Mouse (Mus musculus) ES-E14 (cell line): ENCODE data around the gene Abcc5.

Experiments
- CHD2 ChIP-seq: IDR thresholded peaks from 2 replicates; pipeline ENCODE4 v1.6.1; 2014; ENCODE audit warnings: mild to moderate bottlenecking, low read depth, low read length, inconsistent platforms
- HCFC1 ChIP-seq: IDR thresholded peaks from 2 replicates; pipeline ENCODE4 v1.6.1; 2012; ENCODE audit warnings: low read length, inconsistent platforms, borderline replicate concordance; ENCODE audit not compliant: insufficient read depth
- MAFK ChIP-seq: IDR thresholded peaks from 2 replicates; pipeline ENCODE4 v1.6.1; 2014; ENCODE audit warnings: mild to moderate bottlenecking, low read depth, low read length, inconsistent platforms; ENCODE audit not compliant: insufficient read depth
- ZC3H11A ChIP-seq: IDR thresholded peaks from 2 replicates; pipeline ENCODE4 v1.6.1; 2012; ENCODE audit warnings: low read depth, mild to moderate bottlenecking, inconsistent platforms, low read length, borderline replicate concordance
- ZNF384 ChIP-seq: IDR thresholded peaks from 2 replicates; pipeline ENCODE4 v1.6.1; 2012; ENCODE audit warnings: low read depth, low read length, inconsistent platforms

- TF ChIP-seq ZNF384 (no peak), CHD2 (no peak), MAFK (no peak), ZC3H11A (no peak), HCFC1 (no peak)
These were observed 45.5 kb upstream of the Abcc5 start for GRCm38 (mm10) chr16:20471686-20472085.
